Mouse (Mus musculus): ENCODE measurements around the gene Homer2.
A peak's percentile ranks its signal among the peaks of the same experiment; 100 is the strongest.

The Homer2 gene

DNA sequence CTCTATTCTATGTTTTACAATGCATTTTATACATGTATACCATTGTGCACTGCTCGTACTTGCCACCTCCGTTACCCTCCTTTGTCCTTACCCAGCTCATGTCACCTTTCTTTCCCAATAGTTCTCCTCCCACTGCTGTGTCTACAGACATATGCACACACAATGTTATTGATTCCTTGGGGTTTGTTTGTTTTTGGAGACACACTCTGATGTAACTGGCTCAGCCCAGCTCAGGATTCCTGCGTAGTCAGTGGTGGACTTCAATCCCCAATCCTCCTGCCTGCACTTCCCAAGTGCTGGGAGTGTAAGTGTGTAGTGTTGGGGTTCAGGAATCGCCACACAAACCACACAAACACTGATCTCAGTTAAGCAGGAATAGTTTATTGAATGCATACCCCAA is 120.1 kb downstream of the Homer2 start:
- DNase-seq (ENCODE audit: low read depth, low spot score): no peak

- no peak for DNase-seq (ENCODE audit: low read depth, low spot score)
Observed at GRCm38 (mm10) chr7:81585326-81585725, 122.0 kb downstream of the Homer2 start.

DNA sequence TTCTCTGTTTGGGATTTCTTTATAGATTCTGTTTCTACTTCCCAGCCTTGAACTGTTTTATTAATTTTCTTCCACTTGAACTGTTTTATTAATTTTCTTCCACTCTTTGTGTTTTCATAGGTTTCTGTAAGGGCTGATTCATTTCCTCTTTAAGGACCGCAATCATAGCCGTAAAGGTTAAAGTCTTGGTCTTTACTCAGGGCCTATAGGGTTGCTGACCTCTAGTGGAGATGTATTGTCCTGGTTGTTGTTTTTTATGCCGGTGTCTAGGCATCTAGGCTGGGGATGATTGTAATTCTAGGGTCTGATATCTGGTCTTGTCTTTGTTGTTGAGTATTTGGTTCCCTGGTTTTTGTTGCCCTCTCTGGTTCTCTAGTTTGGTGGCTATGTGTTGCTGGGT is 123.8 kb downstream of the Homer2 start:
- peak; percentile 36 for DNase-seq (ENCODE audit: low read depth, low spot score)

- DNase-seq (ENCODE audit: low read depth, low spot score): no peak
Observed at GRCm38 (mm10) chr7:81579312-81579711, 128.0 kb downstream of the Homer2 start.

DNA sequence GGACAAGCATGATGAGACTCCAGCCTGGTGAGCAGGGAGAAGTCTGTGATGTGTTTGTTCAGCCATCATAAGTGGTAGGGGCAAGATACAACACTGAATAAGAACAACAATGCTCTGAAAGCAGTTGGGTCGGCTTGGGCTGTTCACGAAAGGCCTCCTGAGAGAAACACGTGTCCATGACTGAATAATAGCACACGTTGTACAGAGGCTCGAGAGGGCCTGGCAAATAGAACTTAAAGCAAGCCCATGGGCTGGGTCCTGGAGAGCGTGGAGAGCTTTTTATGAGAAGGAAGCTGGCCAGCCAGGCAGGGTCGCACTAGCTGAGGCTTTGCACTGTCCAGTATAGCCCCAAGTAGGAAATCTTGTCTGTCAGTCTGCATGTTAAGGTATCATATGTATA is 128.9 kb downstream of the Homer2 start:
- DNase-seq (ENCODE audit: low read depth, low spot score): no peak

DNA sequence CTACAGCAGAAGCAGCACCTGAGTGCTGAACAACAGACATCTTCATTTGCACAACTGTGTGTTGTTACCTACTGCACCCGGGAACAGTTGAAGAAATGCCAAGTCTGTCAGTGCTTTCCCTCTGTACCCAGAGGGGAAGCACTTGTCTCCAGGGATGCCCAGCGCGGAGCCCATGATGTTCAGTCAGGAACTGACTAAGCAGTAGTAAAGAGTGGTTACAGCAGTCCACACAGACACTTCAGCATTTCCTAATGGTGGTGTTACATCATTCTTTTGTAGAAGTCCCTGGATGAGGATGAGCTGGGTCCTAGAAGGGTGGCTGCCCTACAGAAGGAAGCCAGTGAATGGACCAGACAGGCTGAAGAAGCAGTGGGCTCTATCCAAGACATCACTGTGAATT is 129.5 kb downstream of the Homer2 start:
- DNase-seq (ENCODE audit: low read depth, low spot score): no peak

DNA sequence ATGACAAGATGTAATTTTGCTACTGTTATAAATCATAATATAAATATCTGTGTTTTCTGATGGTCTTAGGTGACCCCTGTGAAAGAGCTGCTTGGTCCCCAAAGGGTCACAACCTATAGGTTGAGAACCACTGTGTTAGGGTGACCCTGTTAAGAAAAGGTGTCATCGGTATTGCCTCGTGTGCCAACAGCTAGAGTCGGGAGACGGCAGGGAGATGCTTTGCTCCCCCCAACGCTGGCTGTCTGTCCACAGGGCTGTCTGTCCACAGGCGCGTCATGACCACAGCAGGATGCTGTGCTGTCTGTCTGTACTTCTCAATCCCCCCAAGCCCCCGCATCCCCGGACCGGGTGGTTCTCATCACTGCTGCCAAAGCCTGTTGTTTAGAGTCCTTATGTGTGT is 131.7 kb downstream of the Homer2 start:
- DNase-seq (ENCODE audit: low read depth, low spot score): no peak

DNA sequence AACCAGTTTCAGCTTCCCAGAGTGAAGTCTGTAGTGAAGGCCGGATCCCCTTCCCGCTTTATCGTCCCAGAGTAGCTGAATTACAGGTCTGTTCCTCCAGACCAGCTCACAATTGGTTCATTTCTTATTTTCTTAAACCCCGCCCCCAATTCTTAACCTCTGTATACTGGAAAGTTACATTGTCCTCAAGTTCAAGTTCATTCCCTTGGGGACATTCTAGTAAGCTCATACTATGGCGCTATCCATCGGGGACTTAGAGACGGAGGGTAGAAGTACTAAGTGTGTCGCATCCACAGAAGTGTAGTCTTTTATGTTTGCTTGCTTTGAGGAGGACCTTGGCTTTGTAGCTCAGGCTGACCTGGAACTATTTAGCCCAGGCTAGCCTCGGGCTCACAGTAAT is 133.5 kb downstream of the Homer2 start:
- DNase-seq (ENCODE audit: low read depth, low spot score): peak; percentile 32

- peak; percentile 39 for DNase-seq (ENCODE audit: low read depth, low spot score)
Observed at GRCm38 (mm10) chr7:81573397-81573796, 133.9 kb downstream of the Homer2 start.

DNA sequence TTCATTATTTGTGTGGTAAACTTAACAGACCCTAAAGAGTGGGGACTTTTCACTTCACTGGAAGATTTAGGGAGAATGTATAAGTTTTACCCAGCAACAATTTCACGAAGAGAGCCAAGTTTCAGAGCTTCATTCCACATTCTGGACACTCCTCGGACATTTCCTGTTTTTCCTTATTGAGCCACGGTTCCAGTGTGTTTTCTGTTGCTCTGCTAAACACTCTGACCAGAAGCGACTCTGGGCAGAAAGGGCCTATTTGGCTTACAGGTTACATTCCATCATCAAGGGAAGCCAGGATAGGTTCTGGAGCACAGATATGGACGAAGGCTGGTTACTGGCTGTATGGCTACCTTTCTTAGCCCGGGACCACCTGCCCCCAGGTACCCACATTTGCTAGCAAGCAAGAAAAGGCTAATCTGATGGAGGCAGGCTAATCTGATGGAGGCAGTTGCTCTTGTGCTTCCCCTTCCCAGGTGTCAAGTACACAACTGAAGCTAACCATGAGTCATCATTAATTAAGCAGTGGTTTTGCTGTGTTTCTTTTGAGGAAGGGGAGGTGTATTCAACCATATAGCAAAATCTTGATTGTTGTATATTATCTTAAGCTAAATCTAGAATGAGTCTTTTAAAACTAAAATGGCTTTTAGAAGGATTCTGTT is 134.6 kb downstream of the Homer2 start:
- no peak for DNase-seq (ENCODE audit: low read depth, low spot score)

DNA sequence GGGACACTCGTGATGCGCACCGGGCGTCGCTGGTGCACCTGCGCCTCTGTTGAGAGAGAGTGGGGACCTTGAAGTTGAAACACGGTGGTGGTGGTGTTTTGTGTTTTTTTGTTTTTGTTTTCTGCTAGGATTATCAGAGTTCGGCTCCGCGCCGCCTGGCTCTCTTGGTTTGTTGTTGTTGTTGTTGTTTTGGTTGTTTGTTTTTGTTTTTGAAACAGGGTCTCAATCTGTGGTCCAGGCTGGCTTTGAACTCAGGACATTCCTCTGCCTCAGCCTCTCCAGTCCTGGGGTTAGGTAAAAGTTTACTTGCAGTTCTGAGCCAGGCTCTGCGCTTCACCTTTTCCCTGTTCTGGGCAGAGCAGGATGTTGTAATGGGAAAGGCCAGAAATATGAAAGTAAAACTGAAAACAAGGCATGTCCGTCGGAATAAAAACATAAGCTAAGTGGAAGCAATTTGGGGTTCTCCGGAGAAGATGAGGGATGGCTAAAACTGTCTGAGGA is 135.3 kb downstream of the Homer2 start:
- DNase-seq (ENCODE audit: low read depth, low spot score): no peak

DNA sequence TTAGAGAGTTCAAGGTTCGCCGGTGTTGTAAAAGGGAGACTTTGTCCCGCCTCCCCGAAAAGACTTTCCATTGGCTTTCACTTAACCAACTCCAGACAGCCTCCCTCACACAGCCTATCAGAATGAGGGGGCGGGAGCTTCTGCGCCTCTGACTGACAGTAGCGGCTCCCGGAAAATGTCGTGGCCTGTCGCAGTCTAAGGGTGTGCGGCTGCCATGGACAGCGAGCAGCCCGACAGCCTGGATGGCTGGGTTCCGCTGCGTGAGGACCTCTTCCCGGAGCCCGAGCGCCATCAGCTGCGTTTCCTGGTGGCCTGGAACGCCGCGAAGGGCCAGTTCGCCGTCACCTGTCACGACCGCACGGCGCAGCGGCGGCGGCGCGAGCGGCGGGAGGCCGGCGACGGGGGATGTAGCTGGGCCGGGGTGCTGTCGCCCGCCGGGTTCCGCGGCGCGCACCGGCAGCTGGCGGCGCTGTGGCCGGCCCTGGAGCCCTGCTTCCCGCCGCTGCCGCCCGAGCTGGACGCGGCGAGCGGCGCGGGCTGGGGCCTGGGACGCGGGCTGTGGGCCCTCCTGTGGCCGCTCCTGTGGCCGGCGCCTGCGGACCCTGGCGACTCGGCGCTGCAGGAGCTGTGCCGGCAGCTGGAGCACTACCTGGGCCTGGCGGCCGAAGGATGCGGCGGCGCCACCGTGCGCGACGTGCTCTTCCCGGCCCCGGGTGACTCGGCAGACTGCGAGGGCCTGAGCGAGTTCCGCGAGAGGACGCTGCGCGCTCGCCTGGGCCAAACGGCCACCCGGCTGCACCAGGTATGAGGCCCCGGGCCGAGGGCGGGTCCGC is 136.0 kb downstream of the Homer2 start, which contains the start of gene Whamm:
Whamm (plus strand) TSS at position 159 of the 833 bp plus-strand sequence.
- peak; percentile 97 for DNase-seq (ENCODE audit: low read depth, low spot score)

- DNase-seq (ENCODE audit: low read depth, low spot score): no peak
Observed at GRCm38 (mm10) chr7:81570752-81571107, 136.6 kb downstream of the Homer2 start.

- peak; percentile 66 for DNase-seq (ENCODE audit: low read depth, low spot score)
Observed at GRCm38 (mm10) chr7:81570271-81570670, 137.1 kb downstream of the Homer2 start.

- DNase-seq (ENCODE audit: low read depth, low spot score): no peak
Observed at GRCm38 (mm10) chr7:81569851-81570250, 137.5 kb downstream of the Homer2 start.

- DNase-seq (ENCODE audit: low read depth, low spot score): no peak
Observed at GRCm38 (mm10) chr7:81567396-81567795, 139.9 kb downstream of the Homer2 start.

- DNase-seq (ENCODE audit: low read depth, low spot score): no peak
Observed at GRCm38 (mm10) chr7:81566892-81567291, 140.4 kb downstream of the Homer2 start, which contains the start of gene Fsd2. Fsd2 (minus strand) TSS chr7:81566944.

GRCm38 (mm10) chr7:81566332-81566731 is 141.0 kb downstream of the Homer2 start:
- no peak for DNase-seq (ENCODE audit: low read depth, low spot score)

DNA sequence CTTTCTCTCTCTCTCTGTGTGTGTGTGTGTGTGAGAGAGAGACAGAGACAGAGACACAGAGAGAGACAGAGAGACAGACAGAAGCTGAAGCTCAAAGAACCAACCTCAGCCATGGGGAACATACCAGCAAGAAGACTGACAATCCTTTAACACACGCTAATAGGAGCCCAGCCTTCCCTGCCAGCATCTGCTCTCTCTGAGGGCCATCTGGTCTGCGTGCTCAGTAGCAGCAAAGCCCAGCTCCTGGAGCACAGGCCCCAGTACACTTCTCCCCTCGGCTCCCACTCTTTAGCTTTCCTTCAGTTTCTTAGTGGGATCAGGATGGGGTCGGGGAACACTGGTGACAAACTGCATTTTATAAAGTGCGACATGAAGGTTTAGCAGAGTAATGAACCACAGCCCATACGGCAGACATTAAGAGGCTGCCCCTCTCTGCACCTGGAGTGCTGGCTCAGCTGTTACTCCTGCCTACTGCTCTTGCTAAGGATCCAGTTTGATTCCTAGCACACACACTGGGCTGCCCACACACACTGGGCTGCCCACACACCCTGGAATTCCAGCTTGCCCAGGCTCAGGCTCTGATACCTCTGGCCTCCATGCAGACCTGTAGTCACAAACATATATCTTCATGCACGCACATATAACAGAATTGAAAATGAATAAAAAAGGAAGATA is 141.8 kb downstream of the Homer2 start:
- DNase-seq (ENCODE audit: low read depth, low spot score): no peak

- no peak for DNase-seq (ENCODE audit: low read depth, low spot score)
Observed at GRCm38 (mm10) chr7:81564766-81565165, 142.6 kb downstream of the Homer2 start.

- DNase-seq (ENCODE audit: low read depth, low spot score): no peak
Observed at GRCm38 (mm10) chr7:81563506-81564015, 143.8 kb downstream of the Homer2 start.

DNA sequence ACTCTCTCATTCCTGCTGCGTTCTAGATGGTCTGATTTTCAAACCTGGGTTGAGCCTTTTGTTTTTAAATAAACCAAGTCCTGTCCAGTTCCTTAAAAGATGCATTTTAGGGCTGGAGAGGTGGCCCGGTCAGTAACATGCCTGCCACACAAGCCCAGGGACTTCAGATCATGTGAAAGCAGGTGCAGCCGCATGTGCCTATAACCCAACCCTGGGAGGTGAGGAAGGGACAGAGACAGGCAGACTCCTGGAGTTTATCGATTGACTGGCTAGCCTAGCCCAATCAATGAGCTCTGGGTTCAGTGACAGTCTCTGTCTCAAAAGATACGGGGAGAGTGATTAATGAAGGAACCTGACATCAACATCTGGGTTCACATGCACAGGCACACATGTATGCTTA is 146.1 kb downstream of the Homer2 start:
- DNase-seq (ENCODE audit: low read depth, low spot score): no peak
